Mouse (Mus musculus) heart, embryonic 12.5 days (tissue): ENCODE measurements around the gene Ppp2r1b. TPM values are rescaled to one million over a fixed set of nuclear protein-coding genes. Genes with fewer than 3 reads are reported as not detected.

ENCODE experiments used
- ATAC-seq: fragments of 200-750 bp; cut with Nextera tagmentation; 2 replicates; pipeline ENCODE4 v1.8.0; 2017; ENCODE audit warnings: moderate TSS enrichment, moderate library complexity; ENCODE audit not compliant: insufficient number of reproducible peaks, low FRiP score
- H3K27ac ChIP-seq: fragments of 300-500 bp; sonication (generic); 2 replicates; pipeline ENCODE4 v1.5.1; 2016; ENCODE audit warnings: mild to moderate bottlenecking, moderate library complexity; ENCODE audit not compliant: poor library complexity, severe bottlenecking
- H3K27me3 ChIP-seq: fragments of 300-500 bp; sonication (generic); replicated peaks from 2 replicates; pipeline ENCODE4 v1.6.1; 2016; ENCODE audit warnings: mild to moderate bottlenecking, moderate library complexity
- H3K36me3 ChIP-seq: fragments of 300-500 bp; sonication (generic); 2 replicates; pipeline ENCODE4 v1.6.1; 2016; ENCODE audit warnings: mild to moderate bottlenecking, moderate library complexity
- H3K4me1 ChIP-seq: fragments of 300-500 bp; sonication (generic); replicated peaks from 2 replicates; pipeline ENCODE4 v1.6.1; 2016; ENCODE audit warnings: mild to moderate bottlenecking
- H3K4me2 ChIP-seq: fragments of 300-500 bp; sonication (generic); 2 replicates; pipeline ENCODE4 v1.6.1; 2016; ENCODE audit warnings: mild to moderate bottlenecking, moderate library complexity
- H3K4me3 ChIP-seq: fragments of 300-500 bp; sonication (generic); 2 replicates; pipeline ENCODE4 v1.5.1; 2016; ENCODE audit warnings: mild to moderate bottlenecking
- H3K9ac ChIP-seq: fragments of 300-500 bp; sonication (generic); 2 replicates; pipeline ENCODE4 v1.6.1; 2016; ENCODE audit warnings: mild to moderate bottlenecking, moderate library complexity
- H3K9me3 ChIP-seq: fragments of 300-500 bp; sonication (generic); replicated peaks from 2 replicates; pipeline ENCODE4 v1.6.1; 2016; ENCODE audit warnings: mild to moderate bottlenecking, moderate library complexity
- WGBS: fragments of 180-500 bp; shearing (Covaris S2); methylation state at CpG from one replicate; pipeline ENCODE4 v1.1.7; 2016; 5-methylcytosine and 5-hydroxymethylcytosine counted together
- polyA plus RNA-seq: library from polyadenylated mRNA; unstranded; fragments of >200 nt; fragmentation: Nextera tagmentation; extraction: Ambion mirVana; gene quantifications from 2 replicates; pipeline ENCODE4 v1.2.1, GENCODE M21; 2016

Gene Ppp2r1b
- polyA plus RNA-seq, 1 experiment from 2014 or later = 62.1 TPM

GRCm38 (mm10) chr9:50854376-50854775, 9.3 kb downstream of the Ppp2r1b start:
- Histone ChIP-seq H3K36me3 (peaks cover 6% of the 10 kb centered on the region), H3K9me3 (no peaks in the 10 kb centered on the region), H3K4me3 (no peak overlapping the region), H3K4me1 (peaks cover 47% of the 10 kb centered on the region), H3K27ac (no peak overlapping the region), H3K9ac (no peak overlapping the region), H3K4me2 (no peak overlapping the region), H3K27me3 (no peaks in the 10 kb centered on the region)
- 64% methylated on average over 8 of the region's 8 CpGs for WGBS
- ATAC-seq = 0 out of 2 replicates have a peak, but pooled peaks have one; percentile 35

- Histone ChIP-seq H3K4me3 (no peak overlapping the region), H3K4me1 (peaks cover 39% of the 10 kb centered on the region), H3K36me3 (peaks cover 15% of the 10 kb centered on the region), H3K27me3 (no peaks in the 10 kb centered on the region), H3K9me3 (no peaks in the 10 kb centered on the region), H3K9ac (no peak overlapping the region), H3K4me2 (no peak overlapping the region), H3K27ac (no peak overlapping the region)
- WGBS = 81% methylated on average over 5 of the region's 5 CpGs
- ATAC-seq = no peak
Observed at GRCm38 (mm10) chr9:50855133-50855766, 10.1 kb downstream of the Ppp2r1b start.

DNA sequence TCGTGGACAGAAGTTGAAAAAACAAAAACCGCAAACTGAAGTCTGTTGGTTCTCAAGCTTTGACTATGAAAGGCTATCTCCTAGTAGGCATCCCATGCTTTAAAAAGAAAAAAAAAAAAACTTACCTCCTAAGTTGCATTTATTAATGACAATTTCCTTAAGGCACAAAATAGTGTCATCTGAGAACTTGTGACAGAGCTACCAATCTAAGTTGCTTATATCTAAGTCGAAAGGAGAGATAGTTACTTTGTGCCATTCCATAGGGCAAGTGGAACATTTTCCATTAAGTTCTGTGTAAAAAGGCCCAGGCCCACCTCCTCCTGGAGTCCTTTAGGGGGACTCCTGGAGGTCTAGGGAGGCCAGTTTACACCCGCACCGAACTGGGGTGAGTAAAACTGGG, 10.7 kb downstream of the Ppp2r1b start:
- peak overlapping the region; percentile 84 for H3K4me2 ChIP-seq
- no peaks in the 10 kb centered on the region for H3K9me3 ChIP-seq
- WGBS = 61% methylated on average over 5 of the region's 5 CpGs
- H3K27ac ChIP-seq = peak overlapping the region; percentile 61
- H3K4me1 ChIP-seq = peaks cover 33% of the 10 kb centered on the region
- no peak overlapping the region; the same call in 1 of the 2 replicates for H3K9ac ChIP-seq
- peaks cover 20% of the 10 kb centered on the region for H3K36me3 ChIP-seq
- no peak for ATAC-seq
- H3K27me3 ChIP-seq = no peaks in the 10 kb centered on the region
- peak overlapping the region; percentile 72; the same call in 1 of the 2 replicates for H3K4me3 ChIP-seq

DNA sequence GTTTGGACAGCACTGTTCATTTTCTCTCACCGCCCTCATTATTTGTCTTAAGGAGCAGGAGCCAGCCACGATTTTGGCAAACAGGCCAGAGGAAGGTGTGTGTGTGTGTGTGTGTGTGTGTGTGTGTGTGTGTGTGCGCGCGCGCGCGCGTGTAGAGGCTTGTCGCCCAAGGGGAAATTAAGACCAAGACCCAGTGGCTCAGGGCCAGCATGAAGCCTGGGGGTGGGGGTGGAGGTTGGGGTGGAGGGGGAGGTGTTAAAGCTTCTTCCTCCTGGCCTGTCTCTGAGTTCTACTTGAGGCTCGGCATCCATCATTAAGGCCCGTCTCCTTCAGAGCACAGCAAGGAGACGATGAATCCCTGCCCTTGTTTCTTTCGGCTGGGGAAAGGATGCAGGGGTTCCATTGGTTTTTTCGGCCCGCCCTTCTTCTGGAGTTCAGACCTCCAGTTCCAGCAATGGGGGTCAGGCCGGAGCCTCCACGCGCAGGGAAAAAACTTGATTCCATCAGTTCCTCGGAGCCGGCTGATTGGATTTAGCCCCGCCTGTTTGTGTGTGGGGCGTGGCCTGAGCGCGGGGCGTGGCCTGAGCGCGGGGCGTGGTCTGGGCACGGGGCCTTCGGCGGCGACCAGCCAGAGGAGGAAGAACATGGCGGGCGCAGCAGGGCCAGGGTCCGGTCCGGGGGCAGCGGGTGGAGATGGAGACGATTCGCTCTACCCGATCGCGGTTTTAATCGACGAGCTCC, 11.4 kb downstream of the Ppp2r1b start:
- H3K9me3 ChIP-seq = no peaks in the 10 kb centered on the region
- 2% methylated on average over 45 of the region's 45 CpGs for WGBS
- peaks cover 27% of the 10 kb centered on the region for H3K36me3 ChIP-seq
- H3K4me3 ChIP-seq = peak overlapping the region; percentile 72
- H3K9ac ChIP-seq = peak overlapping the region; percentile 86
- H3K4me1 ChIP-seq = peaks cover 28% of the 10 kb centered on the region
- H3K27ac ChIP-seq = peak overlapping the region; percentile 61
- H3K4me2 ChIP-seq = peak overlapping the region; percentile 84
- H3K27me3 ChIP-seq = no peaks in the 10 kb centered on the region
- ATAC-seq = peak; percentile 92

DNA sequence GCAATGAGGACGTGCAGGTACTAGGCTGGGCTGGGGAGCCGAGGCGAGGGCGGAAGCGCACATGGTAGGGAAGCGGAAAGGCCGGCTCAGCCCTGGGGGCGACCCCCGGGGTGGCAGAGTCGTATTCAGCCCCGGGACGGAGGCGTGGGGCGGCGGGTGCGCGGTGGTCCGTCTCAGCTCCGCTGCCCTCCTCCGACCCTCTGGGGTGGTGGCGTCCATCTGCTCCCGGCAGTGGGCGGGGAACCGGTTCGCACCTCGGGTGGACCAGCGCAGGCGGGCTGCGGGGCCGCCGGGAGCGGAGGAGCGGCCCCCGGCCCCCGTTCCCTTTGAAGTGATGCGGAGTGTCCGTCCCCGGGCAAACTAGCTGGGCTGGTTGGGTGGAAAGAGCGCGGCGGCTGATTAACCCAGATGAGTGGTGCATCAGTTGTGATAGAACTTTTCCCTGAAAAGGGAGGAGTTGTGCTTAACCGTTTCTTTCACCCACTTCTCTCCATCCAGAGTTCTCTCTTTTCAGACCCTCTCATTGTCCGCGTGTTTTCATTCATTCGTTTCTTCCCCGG, 12.1 kb downstream of the Ppp2r1b start:
- H3K4me2 ChIP-seq = peak overlapping the region; percentile 84
- H3K4me3 ChIP-seq = peak overlapping the region; percentile 72
- H3K4me1 ChIP-seq = peaks cover 28% of the 10 kb centered on the region
- ATAC-seq = peak; percentile 72
- H3K9me3 ChIP-seq = no peaks in the 10 kb centered on the region
- peak overlapping the region; percentile 61 for H3K27ac ChIP-seq
- H3K27me3 ChIP-seq = no peaks in the 10 kb centered on the region
- H3K9ac ChIP-seq = peak overlapping the region; percentile 86
- H3K36me3 ChIP-seq = peaks cover 34% of the 10 kb centered on the region
- WGBS = 1% methylated on average over 40 of the region's 46 CpGs

- WGBS = 90% methylated on average over 6 of the region's 6 CpGs
- no peak overlapping the region for H3K9ac ChIP-seq
- H3K4me3 ChIP-seq = no peak overlapping the region
- peaks cover 21% of the 10 kb centered on the region for H3K4me1 ChIP-seq
- peaks cover 48% of the 10 kb centered on the region for H3K36me3 ChIP-seq
- no peak overlapping the region for H3K4me2 ChIP-seq
- ATAC-seq = no peak
- no peaks in the 10 kb centered on the region for H3K27me3 ChIP-seq
- H3K27ac ChIP-seq = no peak overlapping the region
- no peaks in the 10 kb centered on the region for H3K9me3 ChIP-seq
Observed at GRCm38 (mm10) chr9:50858681-50859080, 13.6 kb downstream of the Ppp2r1b start.

DNA sequence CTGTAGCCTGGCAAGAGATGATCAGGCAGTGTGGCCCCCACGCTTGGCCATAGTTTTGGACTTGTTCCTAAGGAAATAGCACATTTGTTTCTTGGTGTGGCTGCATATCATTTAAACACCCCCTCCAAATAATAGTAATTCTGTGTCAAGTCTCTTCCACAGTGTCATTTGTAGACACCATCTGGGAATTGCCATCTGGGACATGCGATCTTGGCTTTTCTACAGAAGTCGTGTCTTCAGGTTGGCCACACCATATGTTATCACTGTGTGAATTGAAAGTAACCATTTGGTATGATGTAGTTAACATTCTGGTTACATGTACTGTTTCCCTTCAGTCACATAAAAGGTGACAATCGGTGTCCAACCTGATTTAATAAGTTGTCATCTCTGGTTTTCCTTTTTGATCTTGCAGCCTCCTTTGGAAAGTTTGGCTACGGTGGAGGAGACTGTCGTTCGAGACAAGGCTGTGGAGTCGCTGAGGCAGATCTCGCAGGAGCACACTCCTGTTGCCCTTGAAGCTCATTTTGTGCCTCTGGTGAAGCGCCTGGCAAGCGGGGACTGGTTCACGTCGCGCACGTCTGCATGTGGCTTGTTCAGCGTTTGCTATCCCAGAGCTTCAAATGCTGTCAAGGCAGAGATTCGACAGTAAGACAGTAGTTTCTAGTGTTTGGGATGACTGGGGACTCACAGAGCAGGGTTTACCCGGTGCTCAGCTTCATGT, 16.2 kb downstream of the Ppp2r1b start:
- no peak overlapping the region for H3K4me3 ChIP-seq
- H3K27me3 ChIP-seq = no peaks in the 10 kb centered on the region
- H3K27ac ChIP-seq = no peak overlapping the region
- no peak overlapping the region for H3K9ac ChIP-seq
- WGBS = 89% methylated on average over 18 of the region's 18 CpGs
- H3K4me2 ChIP-seq = no peak overlapping the region
- no peaks in the 10 kb centered on the region for H3K9me3 ChIP-seq
- ATAC-seq = no peak
- peaks cover 59% of the 10 kb centered on the region for H3K36me3 ChIP-seq
- H3K4me1 ChIP-seq = peaks cover 24% of the 10 kb centered on the region

DNA sequence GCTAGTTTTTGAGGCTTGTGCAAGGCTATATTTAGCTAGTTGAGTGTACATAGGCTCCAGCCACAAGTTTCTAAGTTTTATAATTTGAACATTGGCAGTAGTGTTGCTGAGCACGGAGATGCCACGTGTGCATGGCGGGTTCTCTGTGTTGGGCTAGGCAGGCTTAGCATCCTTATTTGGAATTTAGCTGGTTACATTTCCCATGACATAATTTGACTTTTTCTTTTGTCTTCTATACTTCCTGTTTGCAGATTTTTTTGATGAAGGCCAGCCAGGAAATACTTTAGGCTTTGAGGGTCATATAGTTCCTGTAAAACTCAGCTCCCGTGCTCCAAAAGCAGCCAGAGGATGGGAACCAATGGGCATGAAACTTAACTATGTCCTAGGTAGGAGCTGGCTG, 18.7 kb downstream of the Ppp2r1b start:
- 88% methylated on average over 4 of the region's 4 CpGs for WGBS
- H3K36me3 ChIP-seq = peaks cover 83% of the 10 kb centered on the region
- H3K27ac ChIP-seq = peak overlapping the region; percentile 63
- H3K4me1 ChIP-seq = peaks cover 18% of the 10 kb centered on the region
- H3K27me3 ChIP-seq = no peaks in the 10 kb centered on the region
- H3K9me3 ChIP-seq = no peaks in the 10 kb centered on the region
- no peak for ATAC-seq
- no peak overlapping the region for H3K4me3 ChIP-seq
- no peak overlapping the region for H3K4me2 ChIP-seq
- no peak overlapping the region for H3K9ac ChIP-seq

DNA sequence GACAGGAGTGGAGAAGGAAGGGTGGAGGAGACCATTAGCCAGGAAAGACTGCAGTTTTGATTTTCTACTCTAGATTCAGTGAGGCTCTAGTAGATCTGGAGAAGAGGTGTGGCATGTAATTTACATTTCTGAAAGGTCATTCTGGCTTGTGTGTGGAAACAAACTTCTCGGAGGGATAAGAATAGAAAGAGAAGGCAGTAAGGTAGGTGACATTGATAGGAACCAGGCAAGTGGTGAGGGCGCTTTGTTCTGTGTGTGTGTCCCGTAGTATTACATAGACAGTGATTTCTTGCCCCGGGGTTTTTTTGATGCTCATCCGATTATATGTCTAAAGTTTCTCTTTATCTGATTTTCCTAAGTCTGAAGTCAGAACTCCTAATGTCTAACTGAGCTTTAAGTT, 19.8 kb downstream of the Ppp2r1b start:
- Histone ChIP-seq H3K27me3 (no peaks in the 10 kb centered on the region), H3K4me2 (peak overlapping the region; percentile 49), H3K4me3 (no peak overlapping the region), H3K9ac (no peak overlapping the region), H3K4me1 (peaks cover 18% of the 10 kb centered on the region), H3K27ac (peak overlapping the region; percentile 87), H3K9me3 (no peaks in the 10 kb centered on the region), H3K36me3 (peaks cover 81% of the 10 kb centered on the region)
- WGBS = 41% methylated on average over 5 of the region's 5 CpGs
- ATAC-seq = peak; percentile 57; the same call in 1 of the 2 replicates

GRCm38 (mm10) chr9:50865803-50866202, 20.7 kb downstream of the Ppp2r1b start:
- Histone ChIP-seq H3K9ac (no peak overlapping the region), H3K4me1 (peaks cover 18% of the 10 kb centered on the region), H3K4me3 (no peak overlapping the region), H3K9me3 (no peaks in the 10 kb centered on the region), H3K27me3 (no peaks in the 10 kb centered on the region), H3K36me3 (peaks cover 81% of the 10 kb centered on the region), H3K4me2 (no peak overlapping the region), H3K27ac (0 out of 2 replicates have a peak overlapping the region, but pooled peaks have one; percentile 87)
- ATAC-seq = no peak
- WGBS = 69% methylated on average over 8 of the region's 8 CpGs

- Histone ChIP-seq H3K4me2 (no peak overlapping the region), H3K4me3 (no peak overlapping the region), H3K36me3 (peaks cover 74% of the 10 kb centered on the region), H3K4me1 (peaks cover 18% of the 10 kb centered on the region), H3K9ac (no peak overlapping the region), H3K9me3 (no peaks in the 10 kb centered on the region), H3K27ac (no peak overlapping the region), H3K27me3 (no peaks in the 10 kb centered on the region)
- no peak for ATAC-seq
- WGBS = 94% methylated on average over 6 of the region's 6 CpGs
Observed at GRCm38 (mm10) chr9:50867015-50867414, 21.9 kb downstream of the Ppp2r1b start.
